Mouse (Mus musculus) embryonic facial prominence, embryonic 11.5 days (tissue): Measurements from ENCODE around the gene Ccdc189. TPM values are rescaled to one million over a fixed set of nuclear protein-coding genes. Genes with fewer than 3 reads are reported as not detected.

ENCODE experiments used
- ATAC-seq: fragments of 200-750 bp; cut with Nextera tagmentation; replicated peaks from 2 replicates; pipeline ENCODE4 v1.8.0; 2017; ENCODE audit warnings: low read depth; ENCODE audit not compliant: insufficient number of reproducible peaks, low FRiP score, low TSS enrichment
- DNase-seq: peaks from one replicate; pipeline ENCODE4 v3.0.0-alpha.2; 2015; ENCODE audit warnings: low spot score
- H3K27ac ChIP-seq: fragments of 300-500 bp; sonication (generic); replicated peaks from 2 replicates; pipeline ENCODE4 v1.5.1; 2014; ENCODE audit warnings: mild to moderate bottlenecking, low read depth, low read length, control low read depth
- H3K27me3 ChIP-seq: fragments of 300-500 bp; sonication (generic); 2 replicates; pipeline ENCODE4 v1.6.1; 2014; ENCODE audit warnings: mild to moderate bottlenecking, low read length, moderate library complexity, mixed read lengths; ENCODE audit not compliant: control insufficient read depth, insufficient read depth
- H3K36me3 ChIP-seq: fragments of 300-500 bp; sonication (generic); replicated peaks from 2 replicates; pipeline ENCODE4 v1.6.1; 2014; ENCODE audit warnings: low read depth, mild to moderate bottlenecking, low read length, moderate library complexity, mixed read lengths; ENCODE audit not compliant: control insufficient read depth, insufficient read depth
- H3K4me1 ChIP-seq: fragments of 300-500 bp; sonication (generic); 2 replicates; pipeline ENCODE4 v1.6.1; 2014; ENCODE audit warnings: low read length, mixed read lengths; ENCODE audit not compliant: control insufficient read depth, insufficient read depth
- H3K4me2 ChIP-seq: fragments of 300-500 bp; sonication (generic); 2 replicates; pipeline ENCODE4 v1.6.1; 2014; ENCODE audit warnings: low read depth, mild to moderate bottlenecking, control low read depth, low read length, moderate library complexity
- H3K4me3 ChIP-seq: fragments of 300-500 bp; sonication (generic); 2 replicates; pipeline ENCODE4 v1.5.1; 2014; ENCODE audit warnings: low read depth, low read length, control low read depth
- H3K9ac ChIP-seq: fragments of 300-500 bp; sonication (generic); replicated peaks from 2 replicates; pipeline ENCODE4 v1.6.1; 2014; ENCODE audit warnings: mild to moderate bottlenecking, control low read depth, low read length
- H3K9me3 ChIP-seq: fragments of 300-500 bp; sonication (generic); replicated peaks from 2 replicates; pipeline ENCODE4 v1.6.1; 2016; ENCODE audit warnings: mild to moderate bottlenecking, low read length, inconsistent platforms, mixed read lengths; ENCODE audit not compliant: control insufficient read depth
- WGBS: fragments of 180-500 bp; shearing (Covaris S2); extraction: QIAGEN DNeasy Blood & Tissue Kit; methylation state at CpG from one replicate; pipeline ENCODE4 v1.1.7; 2014; 5-methylcytosine and 5-hydroxymethylcytosine counted together
- polyA plus RNA-seq: library from polyadenylated mRNA; unstranded; fragments of >200 nt; fragmentation: Nextera tagmentation; extraction: Ambion mirVana; gene quantifications from 2 replicates; pipeline ENCODE4 v1.2.1, GENCODE M21; 2014

The Ccdc189 gene
- polyA plus RNA-seq, 1 experiment from 2014 or later: 13.6 TPM

DNA sequence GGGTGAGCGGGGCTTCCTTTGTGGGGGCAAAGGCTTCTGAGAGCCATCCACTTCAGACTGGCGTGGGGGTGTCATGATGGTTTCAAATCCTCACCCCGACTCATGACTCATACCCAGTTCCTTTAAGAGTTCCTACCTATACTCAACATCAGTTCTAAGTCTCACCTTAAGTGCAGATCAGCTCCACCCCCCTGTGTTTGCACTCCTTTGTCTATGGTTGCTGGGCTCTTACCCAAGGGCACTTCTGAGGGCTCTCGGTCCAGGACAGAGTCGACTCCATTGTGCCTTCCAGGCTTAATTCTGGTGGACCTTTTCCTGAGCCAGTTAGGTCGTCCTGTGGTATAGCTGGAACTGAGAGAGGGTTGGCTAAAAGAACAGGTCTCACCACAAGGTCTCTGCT is 18.8 kb upstream of the Ccdc189 start:
- DNase-seq: no peak
- H3K36me3 ChIP-seq: peaks cover 27% of the 10 kb centered on the region
- WGBS: 82% methylated on average over 6 of the region's 6 CpGs

DNA sequence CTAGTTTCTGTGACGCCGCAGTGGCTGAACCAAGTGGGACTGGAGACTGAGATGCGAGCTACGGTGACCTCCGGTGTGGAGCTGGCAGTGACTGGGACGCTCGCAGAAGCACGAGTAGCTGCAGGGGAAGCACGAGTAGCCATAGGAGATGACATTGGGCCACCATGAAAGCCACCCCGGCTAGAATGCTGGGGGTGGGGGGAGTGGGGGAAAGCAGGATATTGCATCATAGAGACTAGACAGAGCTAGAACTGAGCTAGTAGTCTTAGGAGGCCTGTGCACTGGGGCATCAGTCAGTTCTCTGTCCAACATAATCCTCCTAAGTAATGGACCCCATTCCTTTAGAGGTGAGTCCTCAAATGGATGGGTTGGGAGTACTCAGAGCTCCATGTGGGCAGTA is 15.9 kb upstream of the Ccdc189 start:
- Histone ChIP-seq H3K4me1 (no peaks in the 10 kb centered on the region), H3K4me2 (no peak overlapping the region), H3K27me3 (no peaks in the 10 kb centered on the region), H3K9me3 (no peaks in the 10 kb centered on the region), H3K36me3 (peaks cover 12% of the 10 kb centered on the region), H3K4me3 (no peak overlapping the region), H3K9ac (no peak overlapping the region), H3K27ac (no peak overlapping the region)
- DNase-seq (no peak), ATAC-seq (no peak)
- 95% methylated on average over 10 of the region's 10 CpGs for WGBS

More for the DNA sequence above, 18.8 kb upstream of the Ccdc189 start:
- Histone ChIP-seq H3K9me3 (no peaks in the 10 kb centered on the region), H3K9ac (no peak overlapping the region), H3K4me2 (no peak overlapping the region), H3K27ac (no peak overlapping the region), H3K4me3 (no peak overlapping the region), H3K4me1 (no peaks in the 10 kb centered on the region), H3K27me3 (no peaks in the 10 kb centered on the region)
- ATAC-seq: no peak

DNA sequence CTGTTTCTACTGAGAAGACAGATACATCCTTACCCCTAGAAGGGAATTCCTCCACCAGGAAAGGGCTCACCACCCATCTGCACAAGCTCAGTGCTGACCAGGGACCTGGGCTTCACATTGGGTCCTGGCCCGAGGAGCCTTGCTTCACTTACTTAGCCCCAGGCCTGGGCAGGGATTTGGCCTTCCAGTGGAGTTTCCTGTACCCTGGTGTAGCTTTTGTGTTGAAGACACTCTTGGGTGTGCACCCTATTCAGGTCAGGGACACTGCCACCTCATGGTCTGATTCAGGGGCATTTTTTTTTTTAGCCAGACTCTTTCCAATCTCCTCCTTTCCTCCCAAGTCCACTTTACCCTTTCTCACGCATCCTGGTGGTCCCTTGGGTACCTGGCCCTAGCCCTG is 14.5 kb upstream of the Ccdc189 start:
- no peaks in the 10 kb centered on the region for H3K4me1 ChIP-seq
- no peak for ATAC-seq
- no peak overlapping the region for H3K27ac ChIP-seq
- H3K9ac ChIP-seq: no peak overlapping the region
- no peak overlapping the region for H3K4me3 ChIP-seq
- no peak for DNase-seq
- H3K9me3 ChIP-seq: no peaks in the 10 kb centered on the region
- H3K36me3 ChIP-seq: peaks cover 12% of the 10 kb centered on the region
- H3K27me3 ChIP-seq: no peaks in the 10 kb centered on the region
- no peak overlapping the region for H3K4me2 ChIP-seq
- 87% methylated on average over 2 of the region's 2 CpGs for WGBS

DNA sequence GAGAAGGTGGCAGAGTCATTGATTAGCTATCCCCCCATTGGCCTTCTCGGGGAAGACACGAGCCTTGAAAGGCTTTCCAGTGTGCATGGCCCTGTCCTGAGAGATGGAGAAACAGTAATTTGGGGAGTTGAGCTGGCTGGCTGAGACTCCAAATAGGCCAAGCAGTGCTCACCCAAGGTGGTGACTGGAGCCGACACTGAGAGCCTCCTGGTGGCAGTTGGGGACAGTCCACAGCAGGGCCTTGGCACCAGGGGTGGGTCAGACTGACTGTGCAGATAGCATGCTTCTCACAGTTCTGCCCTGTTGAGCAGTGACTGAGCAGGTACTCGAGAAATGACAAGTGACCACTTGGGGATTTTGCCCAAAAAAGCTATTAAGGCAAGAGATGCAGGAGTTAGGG is 13.3 kb upstream of the Ccdc189 start:
- no peak for ATAC-seq
- no peaks in the 10 kb centered on the region for H3K4me1 ChIP-seq
- H3K4me3 ChIP-seq: no peak overlapping the region
- WGBS: 86% methylated on average over 4 of the region's 4 CpGs
- no peaks in the 10 kb centered on the region for H3K27me3 ChIP-seq
- H3K9ac ChIP-seq: no peak overlapping the region
- H3K27ac ChIP-seq: no peak overlapping the region
- H3K4me2 ChIP-seq: no peak overlapping the region
- H3K36me3 ChIP-seq: peaks cover 12% of the 10 kb centered on the region
- DNase-seq: no peak
- no peaks in the 10 kb centered on the region for H3K9me3 ChIP-seq

DNA sequence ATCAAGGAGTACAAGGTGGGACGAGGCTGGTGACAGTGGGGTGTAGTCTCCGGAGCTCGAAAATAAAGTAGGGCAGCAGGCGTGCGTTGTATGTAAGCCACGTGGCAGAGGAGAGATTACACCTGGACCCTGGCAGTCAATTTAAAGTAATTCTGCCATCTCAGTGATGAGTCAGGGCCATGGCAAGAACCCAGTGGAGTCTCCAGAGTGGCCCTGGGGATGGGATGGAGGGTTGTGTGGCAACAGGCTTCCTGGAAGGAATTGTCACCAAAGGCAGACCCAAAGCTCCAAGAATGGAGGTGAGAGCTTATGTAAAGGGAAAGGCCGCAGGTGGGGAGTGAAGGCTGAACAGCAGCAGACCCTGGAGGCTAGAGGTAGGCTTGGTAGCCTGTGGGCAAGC is 12.2 kb upstream of the Ccdc189 start:
- H3K9me3 ChIP-seq: no peaks in the 10 kb centered on the region

DNA sequence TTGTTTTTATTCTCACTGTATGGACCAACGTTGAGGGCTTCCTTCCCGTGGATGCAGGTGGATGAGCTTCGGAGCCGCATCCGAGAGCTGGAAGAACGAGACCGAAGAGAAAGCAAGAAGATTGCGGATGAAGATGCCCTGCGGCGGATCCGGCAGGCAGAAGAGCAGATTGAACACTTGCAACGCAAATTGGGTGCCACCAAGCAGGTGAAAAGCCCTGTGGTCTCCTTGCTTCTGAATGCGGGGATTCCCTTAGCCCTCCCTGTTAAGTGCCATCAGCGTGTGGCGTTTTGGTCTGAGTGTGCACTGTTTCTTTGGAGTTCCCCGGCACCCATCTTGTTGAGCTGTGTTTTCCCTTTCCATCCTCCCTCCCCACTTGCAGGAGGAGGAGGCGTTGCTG is 8.4 kb upstream of the Ccdc189 start:
- Histone ChIP-seq H3K9ac (no peak overlapping the region), H3K9me3 (no peaks in the 10 kb centered on the region), H3K4me2 (no peak overlapping the region), H3K27me3 (no peaks in the 10 kb centered on the region), H3K27ac (no peak overlapping the region), H3K4me1 (no peaks in the 10 kb centered on the region), H3K36me3 (peaks cover 32% of the 10 kb centered on the region), H3K4me3 (no peak overlapping the region)
- DNase-seq: no peak
- WGBS: 96% methylated on average over 17 of the region's 17 CpGs
- ATAC-seq: no peak

More for the DNA sequence above, 12.2 kb upstream of the Ccdc189 start:
- WGBS: 94% methylated on average over 7 of the region's 7 CpGs
- no peaks in the 10 kb centered on the region for H3K27me3 ChIP-seq
- no peaks in the 10 kb centered on the region for H3K4me1 ChIP-seq
- ATAC-seq (no peak), DNase-seq (no peak)
- no peak overlapping the region for H3K4me3 ChIP-seq
- no peak overlapping the region for H3K4me2 ChIP-seq
- no peak overlapping the region for H3K9ac ChIP-seq
- no peak overlapping the region for H3K27ac ChIP-seq
- H3K36me3 ChIP-seq: peaks cover 20% of the 10 kb centered on the region

DNA sequence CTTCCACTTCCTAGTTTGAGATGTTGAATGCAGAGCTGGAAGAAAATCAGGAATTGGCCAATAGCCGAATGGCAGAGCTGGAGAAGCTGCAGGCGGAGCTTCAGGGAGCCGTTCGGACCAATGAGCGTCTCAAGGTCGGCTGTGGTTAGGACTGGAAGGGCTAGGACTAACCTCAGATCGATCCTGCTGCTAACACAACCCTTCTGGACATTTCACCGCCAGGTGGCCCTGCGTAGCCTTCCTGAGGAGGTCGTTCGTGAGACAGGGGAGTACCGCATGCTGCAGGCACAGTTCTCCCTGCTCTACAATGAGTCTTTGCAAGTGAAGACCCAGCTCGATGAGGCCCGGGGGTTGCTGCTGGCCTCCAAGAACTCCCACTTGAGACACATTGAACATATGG is 4.2 kb upstream of the Ccdc189 start:
- H3K4me3 ChIP-seq: no peak overlapping the region
- no peak for DNase-seq
- no peak overlapping the region for H3K27ac ChIP-seq
- ATAC-seq: no peak
- H3K4me1 ChIP-seq: no peaks in the 10 kb centered on the region
- H3K27me3 ChIP-seq: no peaks in the 10 kb centered on the region
- peaks cover 28% of the 10 kb centered on the region for H3K36me3 ChIP-seq
- WGBS: 93% methylated on average over 14 of the region's 14 CpGs
- no peak overlapping the region for H3K9ac ChIP-seq
- no peaks in the 10 kb centered on the region for H3K9me3 ChIP-seq
- no peak overlapping the region for H3K4me2 ChIP-seq

DNA sequence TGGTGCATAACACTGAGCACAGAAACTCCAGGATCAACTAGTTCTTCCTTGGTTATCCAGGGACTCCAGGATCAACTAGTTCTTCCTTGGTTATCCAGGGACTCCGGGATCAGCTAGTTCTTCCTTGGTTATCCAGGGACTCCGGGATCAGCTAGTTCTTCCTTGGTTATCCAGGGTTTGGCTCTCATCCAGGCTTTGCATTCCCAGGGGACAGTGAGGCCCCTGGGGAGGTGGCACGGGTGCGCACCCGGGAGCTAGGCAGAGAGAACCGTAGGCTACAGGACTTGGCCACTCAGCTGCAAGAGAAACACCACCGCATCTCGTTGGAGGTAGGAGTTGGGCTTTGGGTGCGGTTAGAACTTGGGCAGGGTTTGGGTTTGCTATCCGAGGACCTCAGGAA is 2.7 kb upstream of the Ccdc189 start:
- H3K27me3 ChIP-seq: no peaks in the 10 kb centered on the region
- no peaks in the 10 kb centered on the region for H3K9me3 ChIP-seq
- peaks cover 23% of the 10 kb centered on the region for H3K36me3 ChIP-seq
- no peak for ATAC-seq
- H3K27ac ChIP-seq: no peak overlapping the region
- no peak overlapping the region for H3K4me3 ChIP-seq
- 93% methylated on average over 10 of the region's 10 CpGs for whole genome bisulfite sequencing
- no peak overlapping the region for H3K4me2 ChIP-seq
- no peak for DNase-seq
- no peaks in the 10 kb centered on the region for H3K4me1 ChIP-seq
- no peak overlapping the region for H3K9ac ChIP-seq
